Mouse (Mus musculus): ENCODE data around the gene Ankrd2.

DNA sequence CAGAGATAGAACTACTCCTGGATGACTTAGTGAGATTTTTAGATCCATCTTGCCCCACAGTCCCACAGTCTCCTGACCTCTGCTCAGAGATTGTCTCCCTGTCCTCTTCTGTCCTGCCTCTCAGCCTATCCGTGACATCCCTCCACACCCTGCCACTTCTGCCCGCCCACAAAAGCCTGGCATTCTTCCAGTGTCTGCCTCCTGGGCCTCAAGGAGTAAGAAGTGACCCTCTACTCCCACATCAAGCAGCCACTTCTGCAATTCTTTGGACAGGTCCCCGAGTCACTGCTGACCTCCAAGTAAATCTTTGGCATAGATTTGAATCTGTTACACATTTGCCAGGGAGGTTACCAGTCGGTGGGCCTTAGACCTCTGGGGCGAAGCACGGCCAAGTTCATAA, 18.5 kb downstream of the Ankrd2 start:
- TF ChIP-seq CTCF (IDR thresholded peaks at IDR 0.05; ENCODE audit: low read depth) (no peak), EP300 (IDR thresholded peaks at IDR 0.05; ENCODE audit: low read depth) (no peak)
